Mouse (Mus musculus) ZHBTc4 (cell line): ENCODE measurements at regions not wholly inside any gene's neighbourhood (a gene's known extent, or its start where the extent isn't known, plus 50 kb on each side); places are given as distances from the start of the nearest gene placed in this dataset.
"Not testable (repeated sequence)": the region's sequence is repeated elsewhere in the genome, so short reads cannot be mapped to it uniquely, and the experiment has no call there.

Source experiments
- DNase-seq: peaks from one replicate; pipeline ENCODE4 v3.0.0-alpha.2; 2011; ENCODE audit warnings: low read depth, low spot score

DNA sequence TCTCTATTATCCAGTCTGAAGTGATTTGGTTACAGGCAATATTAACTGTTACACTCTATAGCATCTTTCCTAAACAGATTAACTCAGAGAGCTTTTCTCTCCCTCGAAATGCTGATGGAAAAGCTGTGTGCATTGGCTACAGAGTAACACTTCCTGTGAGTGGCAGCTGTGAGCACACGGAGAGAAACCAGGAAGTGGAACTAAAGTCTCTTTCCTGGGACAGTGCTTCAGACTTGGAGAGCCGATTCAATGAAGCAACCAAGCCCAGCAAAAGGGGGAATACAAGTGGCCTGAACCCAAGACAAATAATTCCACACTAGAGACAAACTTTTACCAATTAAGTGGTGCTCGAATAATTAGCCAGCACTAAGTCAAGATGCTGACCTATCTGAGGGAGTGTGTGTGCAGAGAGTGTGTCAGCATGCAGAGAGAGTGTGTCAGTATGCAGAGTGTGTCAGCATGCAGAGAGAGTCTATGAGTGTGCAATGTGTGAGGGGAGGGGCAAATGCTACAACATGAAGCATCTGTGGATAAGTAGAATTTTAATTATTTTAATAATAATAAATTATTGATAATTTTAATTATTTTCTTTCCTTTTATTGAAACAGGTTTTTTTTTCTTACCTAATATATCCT, 74.9 kb upstream of the 1110032F04Rik start:
- no peak for DNase-seq

DNA sequence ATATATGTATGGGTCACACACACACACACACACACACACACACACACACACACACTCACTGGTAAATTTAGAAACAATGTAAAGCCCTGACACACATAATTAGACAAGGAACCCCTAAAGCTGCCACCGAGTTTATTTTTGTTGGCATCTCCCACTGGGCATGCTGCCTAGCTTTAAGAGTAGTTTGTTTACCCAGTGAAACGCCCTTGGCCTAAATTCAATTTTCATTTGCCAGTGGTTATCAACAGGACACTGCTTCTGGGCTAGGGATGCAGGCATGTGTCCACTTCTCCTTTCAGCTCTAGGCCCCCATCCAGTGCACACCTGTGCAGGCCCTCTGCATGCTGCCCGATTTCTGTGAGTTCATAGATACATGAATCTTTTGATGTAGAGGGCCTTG, 73.7 kb upstream of the 1110032F04Rik start:
- DNase-seq, result no peak

DNA sequence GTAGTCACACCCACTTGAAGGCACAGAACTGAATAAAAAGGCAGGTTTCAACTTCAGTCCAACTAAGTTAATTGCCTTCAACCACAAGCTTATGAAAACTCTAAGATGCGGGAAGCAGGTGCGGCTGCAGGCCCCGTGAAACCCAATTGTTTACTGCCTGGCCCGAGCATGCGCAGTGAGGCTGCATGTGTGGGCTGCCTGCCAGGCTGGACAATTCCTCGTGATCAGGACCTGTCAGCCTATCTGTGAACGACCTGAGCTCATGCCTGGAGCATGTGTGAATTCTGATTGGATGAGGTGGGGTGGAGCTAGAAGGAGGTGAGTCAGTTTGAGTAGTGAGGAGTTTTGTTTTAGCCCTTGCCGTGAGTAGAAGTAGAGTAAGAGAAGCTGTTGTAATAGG, 71.0 kb upstream of the 1110032F04Rik start:
- DNase-seq, result not testable (repeated sequence)

DNA sequence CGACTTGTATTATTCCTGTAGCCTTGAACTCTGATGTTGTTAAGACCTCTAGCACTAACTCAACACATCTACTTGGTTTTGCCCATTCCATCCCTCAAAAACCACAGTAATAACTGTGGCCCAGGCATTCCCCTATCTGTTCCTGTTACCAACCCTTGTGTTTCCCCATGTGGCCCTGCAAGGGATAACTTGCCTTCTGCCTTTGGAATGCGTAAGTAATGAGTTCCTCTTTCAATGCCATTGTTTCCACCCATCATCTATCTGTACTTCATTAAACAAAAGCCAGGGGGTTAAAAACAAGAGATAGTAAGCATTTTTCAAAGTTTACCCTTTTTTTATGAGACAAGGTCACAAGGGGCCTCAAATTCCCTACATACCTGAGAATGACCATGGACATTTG, 60.5 kb upstream of the 1110032F04Rik start:
- peak; percentile 32 for DNase-seq

DNA sequence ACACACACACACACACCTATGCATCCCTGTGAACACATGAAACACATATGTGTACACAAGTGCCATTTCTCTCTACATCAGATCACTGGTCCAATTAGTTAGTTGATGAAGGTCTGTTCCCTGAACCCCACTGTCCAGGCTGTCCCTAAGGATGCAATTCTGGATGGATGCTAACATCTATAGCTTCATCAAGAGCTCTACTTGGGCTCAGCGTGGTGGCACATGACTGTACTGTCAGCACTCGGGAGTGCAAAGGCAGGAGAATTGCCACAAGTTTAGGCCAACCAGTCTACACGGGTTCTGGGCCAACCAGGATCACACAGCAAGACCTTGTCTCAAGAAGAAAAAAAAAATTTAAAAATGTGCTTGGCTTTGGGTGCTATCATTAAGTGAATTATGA, 55.9 kb upstream of the 1110032F04Rik start:
- DNase-seq, result no peak

DNA sequence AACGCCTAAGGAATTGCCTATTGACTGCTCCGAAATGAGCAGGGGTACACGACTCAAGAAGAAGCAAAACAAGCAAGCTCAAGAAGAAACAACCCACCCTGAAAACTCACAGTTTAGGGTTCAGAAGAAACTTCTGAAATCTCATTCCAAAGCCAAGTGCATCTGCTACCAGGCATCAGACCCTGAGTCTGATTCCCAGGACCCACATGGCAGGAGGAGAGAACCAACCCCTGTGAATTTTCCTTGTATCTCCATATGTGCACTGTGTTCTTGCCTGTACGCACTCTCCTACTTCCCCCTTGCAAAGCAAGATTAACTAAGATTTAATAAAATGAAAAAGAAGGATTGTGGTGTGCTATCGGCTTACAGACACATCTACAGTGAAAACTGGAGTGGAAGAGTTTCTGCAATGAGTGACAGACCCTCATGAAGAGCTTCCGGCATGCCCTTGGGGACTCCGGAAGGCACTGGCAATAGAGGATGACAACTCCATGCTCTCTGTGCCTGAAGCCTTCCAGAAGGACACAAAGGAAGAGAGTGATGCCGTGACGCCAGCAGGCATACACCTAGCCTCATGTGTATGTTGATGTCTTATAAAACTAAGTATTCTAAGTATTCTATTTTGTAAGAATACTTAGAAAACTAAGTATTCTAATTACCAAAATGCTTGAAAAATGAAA, 55.2 kb upstream of the 1110032F04Rik start:
- DNase-seq, result no peak

DNA sequence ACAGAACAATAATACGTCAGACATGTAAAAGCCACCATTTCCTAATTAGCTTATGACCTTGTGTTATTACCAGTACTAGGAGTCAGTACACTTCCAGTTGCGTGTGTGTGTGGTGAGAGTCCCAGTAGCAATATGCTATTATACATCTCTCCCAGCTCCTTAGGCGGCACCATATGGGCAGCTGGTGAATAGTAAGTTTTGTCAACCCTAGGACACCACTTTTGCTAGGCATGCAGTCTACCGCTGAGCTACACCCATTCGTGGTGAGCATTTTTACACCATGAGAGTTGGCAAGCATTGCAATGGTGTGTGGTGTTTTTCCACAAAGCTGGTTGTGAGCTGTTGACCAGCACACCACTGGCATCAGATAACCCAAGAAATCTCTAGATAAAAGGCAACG, 53.8 kb upstream of the 1110032F04Rik start:
- DNase-seq, result no peak

DNA sequence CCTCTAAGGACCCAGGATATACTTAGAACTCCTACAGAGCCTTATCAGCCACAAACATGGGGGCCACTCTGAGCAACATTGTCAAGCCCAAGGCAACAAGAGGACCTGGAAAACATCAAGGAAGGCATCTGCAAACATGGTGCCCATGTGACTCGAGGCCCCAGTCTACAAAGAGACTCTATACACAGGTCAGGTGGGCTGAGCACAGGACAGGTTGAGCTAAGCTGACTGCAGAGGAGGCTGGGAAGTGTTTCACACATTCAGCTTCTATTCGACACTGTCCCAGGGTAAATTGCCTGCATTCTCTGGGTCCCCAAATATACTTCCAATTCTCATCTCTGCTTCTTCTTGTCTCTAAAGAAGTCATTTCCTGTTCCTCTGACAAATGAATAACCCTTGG, 52.1 kb upstream of the 1110032F04Rik start:
- DNase-seq, result no peak
